Mouse (Mus musculus) midbrain, embryonic 11.5 days (tissue): ENCODE data around the gene Abhd13. TPM values are rescaled to one million over a fixed set of nuclear protein-coding genes. Genes with fewer than 3 reads are reported as not detected.

ENCODE experiments used
- polyA plus RNA-seq: library from polyadenylated mRNA; unstranded; fragments of >200 nt; fragmentation: Nextera tagmentation; extraction: Ambion mirVana; gene quantifications from 2 replicates; pipeline ENCODE4 v1.2.1, GENCODE M21; 2014

Gene Abhd13
- polyA plus RNA-seq, 1 experiment from 2014 or later, result 22.9 TPM

Other genes starting within 250 kb of the Abhd13 start
- 3.9 and 4.4 TPM in 2 replicates for gene Fam155a, start 206.5 kb upstream of the Abhd13 start, polyA plus RNA-seq
- not detected in 2 replicates for gene Gm10217, start 113.5 kb upstream of the Abhd13 start, polyA plus RNA-seq
- 10.3 and 11.2 TPM in 2 replicates for gene Lig4, start within 50 bp of the Abhd13 start, polyA plus RNA-seq
- gene Tnfsf13b, start 28.8 kb downstream of the Abhd13 start, polyA plus RNA-seq, result 0.19 TPM in 2 replicates
- 2.7 and 3.0 TPM in 2 replicates for gene Myo16, start 176.2 kb downstream of the Abhd13 start, polyA plus RNA-seq